Mouse (Mus musculus): ENCODE results near the gene Mcmbp. TPM values are rescaled to one million over a fixed set of nuclear protein-coding genes. Genes with fewer than 3 reads are reported as not detected.
A peak's percentile ranks its signal among the peaks of the same experiment; 100 is the strongest.

Mcmbp gene
- polyA plus RNA-seq, 1 experiment, result 17.5 TPM

- no peak for TF ChIP-seq GATA1 (IDR thresholded peaks at IDR 0.05; ENCODE audit: low read length)
These were observed 2.3 kb downstream of the Mcmbp start for GRCm38 (mm10) chr7:128738041-128738440.

- TF ChIP-seq GATA1 (IDR thresholded peaks at IDR 0.05; ENCODE audit: low read length), result no peak
These were observed 8.7 kb downstream of the Mcmbp start for GRCm38 (mm10) chr7:128731585-128731984.

- no peak for TF ChIP-seq GATA1 (IDR thresholded peaks at IDR 0.05; ENCODE audit: low read length)
These were observed 11.6 kb downstream of the Mcmbp start for GRCm38 (mm10) chr7:128728738-128729137.

- no peak for TF ChIP-seq GATA1 (IDR thresholded peaks at IDR 0.05; ENCODE audit: low read length)
These were observed 12.6 kb downstream of the Mcmbp start for GRCm38 (mm10) chr7:128727701-128728100.

GRCm38 (mm10) chr7:128726999-128727398, 13.3 kb downstream of the Mcmbp start:
- no peak for TF ChIP-seq GATA1 (IDR thresholded peaks at IDR 0.05; ENCODE audit: low read length)

GRCm38 (mm10) chr7:128725189-128725588, 15.1 kb downstream of the Mcmbp start:
- no peak for TF ChIP-seq GATA1 (IDR thresholded peaks at IDR 0.05; ENCODE audit: low read length)

GRCm38 (mm10) chr7:128724761-128725160, 15.5 kb downstream of the Mcmbp start:
- no peak for TF ChIP-seq GATA1 (IDR thresholded peaks at IDR 0.05; ENCODE audit: low read length)

- TF ChIP-seq GATA1 (IDR thresholded peaks at IDR 0.05; ENCODE audit: low read length), result no peak
These were observed 22.3 kb downstream of the Mcmbp start for GRCm38 (mm10) chr7:128717991-128718390.

- TF ChIP-seq GATA1 (IDR thresholded peaks at IDR 0.05; ENCODE audit: low read length), result no peak
These were observed 34.6 kb downstream of the Mcmbp start for GRCm38 (mm10) chr7:128705735-128706134.

- no peak for TF ChIP-seq GATA1 (IDR thresholded peaks at IDR 0.05; ENCODE audit: low read length)
These were observed 45.4 kb downstream of the Mcmbp start for GRCm38 (mm10) chr7:128694848-128695247.

GRCm38 (mm10) chr7:128692163-128692562, 48.1 kb downstream of the Mcmbp start:
- no peak for TF ChIP-seq GATA1 (IDR thresholded peaks at IDR 0.05; ENCODE audit: low read length)

GRCm38 (mm10) chr7:128690796-128691195, 49.5 kb downstream of the Mcmbp start:
- TF ChIP-seq GATA1 (IDR thresholded peaks at IDR 0.05; ENCODE audit: low read length), result no peak

- no peak for TF ChIP-seq GATA1 (IDR thresholded peaks at IDR 0.05; ENCODE audit: low read length)
These were observed 50.2 kb downstream of the Mcmbp start for GRCm38 (mm10) chr7:128690070-128690469.

GRCm38 (mm10) chr7:128689347-128689746, 50.9 kb downstream of the Mcmbp start:
- TF ChIP-seq GATA1 (IDR thresholded peaks at IDR 0.05; ENCODE audit: low read length), result no peak

- no peak for TF ChIP-seq GATA1 (IDR thresholded peaks at IDR 0.05; ENCODE audit: low read length)
These were observed 52.3 kb downstream of the Mcmbp start for GRCm38 (mm10) chr7:128687821-128688564.

GRCm38 (mm10) chr7:128678546-128678945, 61.7 kb downstream of the Mcmbp start:
- no peak for TF ChIP-seq GATA1 (IDR thresholded peaks at IDR 0.05; ENCODE audit: low read length)

- peak; percentile 65 for TF ChIP-seq GATA1 (IDR thresholded peaks at IDR 0.05; ENCODE audit: low read length)
These were observed 67.8 kb downstream of the Mcmbp start for GRCm38 (mm10) chr7:128672408-128673010.
